Mouse (Mus musculus) embryonic facial prominence, embryonic 14.5 days (tissue): ENCODE data around the gene Col23a1. TPM values are rescaled to one million over a fixed set of nuclear protein-coding genes. Genes with fewer than 3 reads are reported as not detected.

Experiments
- ATAC-seq: fragments of 200-750 bp; cut with Nextera tagmentation; 2 replicates; pipeline ENCODE4 v1.8.0; 2017; ENCODE audit warnings: low read depth, moderate number of reproducible peaks, moderate TSS enrichment
- DNase-seq: peaks from one replicate; pipeline ENCODE4 v3.0.0-alpha.2; 2015; ENCODE audit warnings: low spot score
- H3K27ac ChIP-seq: fragments of 300-500 bp; sonication (generic); replicated peaks from 2 replicates; pipeline ENCODE4 v1.5.1; 2014; ENCODE audit warnings: low read depth, mild to moderate bottlenecking, low read length, moderate library complexity
- H3K27me3 ChIP-seq: fragments of 300-500 bp; sonication (generic); replicated peaks from 2 replicates; pipeline ENCODE4 v1.6.1; 2014; ENCODE audit warnings: low read length; ENCODE audit not compliant: control insufficient read depth, insufficient read depth
- H3K36me3 ChIP-seq: fragments of 300-500 bp; sonication (generic); 2 replicates; pipeline ENCODE4 v1.6.1; 2014; ENCODE audit warnings: low read length, mixed read lengths; ENCODE audit not compliant: control insufficient read depth, insufficient read depth
- H3K4me1 ChIP-seq: fragments of 300-500 bp; sonication (generic); 2 replicates; pipeline ENCODE4 v1.6.1; 2014; ENCODE audit warnings: antibody characterized with exemption, low read length; ENCODE audit not compliant: control insufficient read depth, insufficient read depth
- H3K4me2 ChIP-seq: fragments of 300-500 bp; sonication (generic); 2 replicates; pipeline ENCODE4 v1.6.1; 2014; ENCODE audit warnings: low read depth, mild to moderate bottlenecking, low read length, moderate library complexity, mixed read lengths
- H3K4me3 ChIP-seq: fragments of 300-500 bp; sonication (generic); 2 replicates; pipeline ENCODE4 v1.5.1; 2014; ENCODE audit warnings: low read depth, mild to moderate bottlenecking, low read length
- H3K9ac ChIP-seq: fragments of 300-500 bp; sonication (generic); 2 replicates; pipeline ENCODE4 v1.6.1; 2014; ENCODE audit warnings: low read depth, mild to moderate bottlenecking, low read length, moderate library complexity, mixed read lengths
- H3K9me3 ChIP-seq: fragments of 300-500 bp; sonication (generic); 2 replicates; pipeline ENCODE4 v1.6.1; 2016; ENCODE audit warnings: low read length; ENCODE audit not compliant: control insufficient read depth
- WGBS: fragments of 180-500 bp; shearing (Covaris S2); extraction: QIAGEN DNeasy Blood & Tissue Kit; methylation state at CpG from one replicate; pipeline ENCODE4 v1.1.7; 2014; 5-methylcytosine and 5-hydroxymethylcytosine counted together
- polyA plus RNA-seq: library from polyadenylated mRNA; unstranded; fragments of >200 nt; fragmentation: Nextera tagmentation; extraction: Ambion mirVana; gene quantifications from 2 replicates; pipeline ENCODE4 v1.2.1, GENCODE M21; 2014

Col23a1 gene
- polyA plus RNA-seq, 1 experiment from 2014 or later: 20.2 TPM

- 75% methylated on average over 2 of the region's 2 CpGs for WGBS
- H3K36me3 ChIP-seq: no peaks in the 10 kb centered on the region
- no peak overlapping the region for H3K27ac ChIP-seq
- DNase-seq (no peak), ATAC-seq (no peak)
- no peak overlapping the region for H3K4me2 ChIP-seq
- no peak overlapping the region for H3K4me3 ChIP-seq
- H3K9me3 ChIP-seq: no peaks in the 10 kb centered on the region
- H3K4me1 ChIP-seq: peaks cover 37% of the 10 kb centered on the region
- no peaks in the 10 kb centered on the region for H3K27me3 ChIP-seq
- no peak overlapping the region for H3K9ac ChIP-seq
Observed at GRCm38 (mm10) chr11:51473686-51474085, 184.0 kb downstream of the Col23a1 start.

DNA sequence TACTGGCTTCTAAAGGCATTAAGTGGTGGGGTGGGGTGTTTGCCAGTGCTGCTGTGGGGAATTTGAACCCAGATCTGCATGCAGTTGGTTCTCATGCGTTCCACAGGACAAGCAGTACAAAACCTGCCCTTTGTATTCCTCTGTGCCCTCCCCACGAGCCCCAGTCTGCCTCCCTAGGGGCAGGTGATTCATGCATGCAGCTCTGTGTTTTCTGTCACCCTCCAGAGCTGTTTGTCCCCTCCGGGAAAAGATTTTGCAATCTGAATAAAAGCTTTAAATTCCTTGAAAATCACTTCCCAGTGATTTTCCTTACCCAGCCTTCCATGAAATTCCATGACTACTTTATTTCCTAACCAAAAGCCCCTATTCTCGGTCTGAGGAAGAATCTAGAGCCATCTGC lies 186.8 kb downstream of the Col23a1 start:
- ATAC-seq (no peak), DNase-seq (no peak)
- Histone ChIP-seq H3K4me3 (no peak overlapping the region), H3K4me2 (no peak overlapping the region), H3K9ac (no peak overlapping the region), H3K4me1 (peaks cover 11% of the 10 kb centered on the region), H3K36me3 (no peaks in the 10 kb centered on the region), H3K27me3 (no peaks in the 10 kb centered on the region), H3K9me3 (no peaks in the 10 kb centered on the region), H3K27ac (no peak overlapping the region)
- 59% methylated on average over 4 of the region's 4 CpGs for WGBS

DNA sequence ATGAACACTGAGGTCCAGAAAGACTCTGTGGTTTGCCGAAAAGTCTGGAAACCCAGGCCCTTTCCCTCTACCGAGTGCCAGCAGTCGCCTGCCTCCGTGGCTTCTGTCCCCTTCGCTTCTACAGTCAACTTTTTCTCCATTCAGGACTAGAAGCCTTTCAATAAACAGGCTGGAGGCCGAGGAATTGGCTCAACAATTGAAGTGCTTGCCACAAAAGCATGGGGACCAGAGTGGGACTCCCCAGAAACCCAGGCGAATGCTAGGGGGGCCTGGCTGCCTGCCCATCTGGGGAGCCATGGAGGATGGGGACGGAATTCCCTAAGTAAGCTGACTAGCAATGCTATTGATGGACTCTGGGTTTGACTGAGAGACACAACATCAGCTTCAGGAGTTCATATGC lies 187.9 kb downstream of the Col23a1 start:
- ATAC-seq: no peak

DNA sequence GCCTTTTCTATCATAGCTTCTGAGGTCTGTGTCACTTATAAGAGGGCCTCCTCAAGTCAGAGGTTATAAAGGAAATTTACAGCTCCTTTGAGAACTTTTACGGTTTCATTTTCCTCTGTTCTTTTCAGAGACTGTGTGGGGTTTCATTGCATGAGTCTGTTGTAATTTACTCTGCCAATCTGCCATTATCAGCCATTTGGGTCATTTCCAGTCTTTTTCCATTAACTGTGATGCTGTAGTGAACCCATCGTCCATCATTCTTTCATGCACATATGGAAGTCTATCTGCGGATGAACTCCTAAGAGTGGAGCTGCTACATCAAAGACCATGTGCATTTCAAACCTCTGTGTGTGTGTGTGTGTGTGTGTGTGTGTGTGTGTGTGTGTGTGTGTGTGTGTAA lies 192.5 kb downstream of the Col23a1 start:
- ATAC-seq: no peak

More for the DNA sequence above, 187.9 kb downstream of the Col23a1 start:
- no peaks in the 10 kb centered on the region for H3K27me3 ChIP-seq
- peak overlapping the region; percentile 36; the same call in 1 of the 2 replicates for H3K27ac ChIP-seq
- H3K4me2 ChIP-seq: no peak overlapping the region
- 0 out of 2 replicates have a peak overlapping the region, but pooled peaks have one; percentile 3 for H3K9ac ChIP-seq
- no peaks in the 10 kb centered on the region for H3K9me3 ChIP-seq
- no peak overlapping the region for H3K4me3 ChIP-seq
- H3K4me1 ChIP-seq: peaks cover 11% of the 10 kb centered on the region
- 71% methylated on average over 8 of the region's 8 CpGs for WGBS
- no peaks in the 10 kb centered on the region for H3K36me3 ChIP-seq
- no peak for DNase-seq

DNA sequence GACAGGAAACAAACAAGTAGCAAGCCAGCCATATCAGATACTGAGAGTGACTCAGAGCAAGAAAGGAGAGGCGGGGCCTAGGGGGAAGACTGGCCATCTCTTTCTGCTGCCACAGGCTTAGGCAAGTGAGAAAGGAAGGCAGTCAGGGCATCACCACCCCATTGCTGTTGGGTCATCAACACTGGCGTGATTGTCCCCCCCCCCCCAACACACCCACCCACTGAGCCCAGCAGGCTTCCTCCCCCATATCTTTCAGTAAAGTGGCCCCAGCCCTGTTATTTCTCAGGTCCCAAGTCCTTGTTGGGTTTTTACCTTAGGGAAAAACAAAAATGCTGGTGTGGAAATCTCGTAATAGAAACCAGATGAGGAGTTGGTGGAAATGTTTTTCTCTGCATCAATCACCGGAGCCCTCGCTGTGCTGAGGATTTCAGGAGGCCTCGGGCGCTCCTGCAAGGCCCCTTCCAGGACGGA lies 195.4 kb downstream of the Col23a1 start:
- 35% methylated on average over 8 of the region's 8 CpGs for WGBS
- no peaks in the 10 kb centered on the region for H3K9me3 ChIP-seq
- no peak overlapping the region for H3K4me3 ChIP-seq
- peak overlapping the region; percentile 23; the same call in 1 of the 2 replicates for H3K4me2 ChIP-seq
- DNase-seq (peak; percentile 52), ATAC-seq (peak; percentile 22; the same call in 1 of the 2 replicates)
- H3K9ac ChIP-seq: 0 out of 2 replicates have a peak overlapping the region, but pooled peaks have one; percentile 27
- H3K4me1 ChIP-seq: peaks cover 21% of the 10 kb centered on the region
- H3K27me3 ChIP-seq: no peaks in the 10 kb centered on the region
- H3K36me3 ChIP-seq: no peaks in the 10 kb centered on the region
- H3K27ac ChIP-seq: peak overlapping the region; percentile 69

More for the DNA sequence above, 192.5 kb downstream of the Col23a1 start:
- H3K4me1 ChIP-seq: peaks cover 22% of the 10 kb centered on the region
- no peak overlapping the region for H3K9ac ChIP-seq
- no peaks in the 10 kb centered on the region for H3K9me3 ChIP-seq
- WGBS: 50% methylated on average over 3 of the region's 3 CpGs
- no peaks in the 10 kb centered on the region for H3K36me3 ChIP-seq
- H3K27ac ChIP-seq: no peak overlapping the region
- H3K27me3 ChIP-seq: no peaks in the 10 kb centered on the region
- DNase-seq: no peak
- H3K4me3 ChIP-seq: no peak overlapping the region
- no peak overlapping the region for H3K4me2 ChIP-seq

GRCm38 (mm10) chr11:51485775-51486464 lies 196.2 kb downstream of the Col23a1 start:
- Histone ChIP-seq H3K9me3 (no peaks in the 10 kb centered on the region), H3K36me3 (no peaks in the 10 kb centered on the region), H3K4me3 (no peak overlapping the region), H3K4me2 (no peak overlapping the region), H3K27ac (peak overlapping the region; percentile 69; the same call in 1 of the 2 replicates), H3K4me1 (peaks cover 21% of the 10 kb centered on the region), H3K27me3 (no peaks in the 10 kb centered on the region), H3K9ac (no peak overlapping the region)
- DNase-seq (no peak), ATAC-seq (no peak)
- 44% methylated on average over 10 of the region's 10 CpGs for WGBS

DNA sequence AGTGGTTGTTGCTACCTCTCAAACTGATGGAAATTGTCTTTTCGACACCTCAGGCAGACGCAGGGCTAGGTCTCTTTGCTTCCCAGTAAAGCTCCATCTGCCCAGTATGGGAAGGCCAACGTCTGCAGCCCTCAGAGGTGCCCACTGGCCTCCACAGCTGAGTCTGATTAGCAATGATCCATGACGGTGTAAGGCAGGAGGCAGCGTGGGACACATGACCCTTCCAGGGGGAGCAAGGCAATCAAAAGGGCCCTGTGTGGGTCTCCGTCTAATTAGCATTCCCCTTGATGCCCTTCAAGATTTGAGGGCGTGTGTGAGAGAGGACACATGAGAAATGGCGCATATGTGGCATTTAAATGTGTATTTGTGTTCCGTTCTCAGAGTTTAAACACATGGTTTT lies 199.1 kb downstream of the Col23a1 start:
- H3K4me2 ChIP-seq: no peak overlapping the region
- peaks cover 21% of the 10 kb centered on the region for H3K4me1 ChIP-seq
- 33% methylated on average over 9 of the region's 9 CpGs for WGBS
- ATAC-seq (no peak), DNase-seq (no peak)
- no peak overlapping the region for H3K27ac ChIP-seq
- H3K9ac ChIP-seq: no peak overlapping the region
- H3K36me3 ChIP-seq: no peaks in the 10 kb centered on the region
- no peak overlapping the region for H3K4me3 ChIP-seq
- H3K27me3 ChIP-seq: no peaks in the 10 kb centered on the region
- no peaks in the 10 kb centered on the region for H3K9me3 ChIP-seq

GRCm38 (mm10) chr11:51493421-51493820 lies 203.7 kb downstream of the Col23a1 start:
- 83% methylated on average over 4 of the region's 4 CpGs for WGBS
- Histone ChIP-seq H3K4me2 (no peak overlapping the region), H3K4me1 (no peaks in the 10 kb centered on the region), H3K27me3 (no peaks in the 10 kb centered on the region), H3K27ac (no peak overlapping the region), H3K36me3 (no peaks in the 10 kb centered on the region), H3K4me3 (no peak overlapping the region), H3K9me3 (no peaks in the 10 kb centered on the region), H3K9ac (no peak overlapping the region)
- ATAC-seq (no peak), DNase-seq (no peak)

DNA sequence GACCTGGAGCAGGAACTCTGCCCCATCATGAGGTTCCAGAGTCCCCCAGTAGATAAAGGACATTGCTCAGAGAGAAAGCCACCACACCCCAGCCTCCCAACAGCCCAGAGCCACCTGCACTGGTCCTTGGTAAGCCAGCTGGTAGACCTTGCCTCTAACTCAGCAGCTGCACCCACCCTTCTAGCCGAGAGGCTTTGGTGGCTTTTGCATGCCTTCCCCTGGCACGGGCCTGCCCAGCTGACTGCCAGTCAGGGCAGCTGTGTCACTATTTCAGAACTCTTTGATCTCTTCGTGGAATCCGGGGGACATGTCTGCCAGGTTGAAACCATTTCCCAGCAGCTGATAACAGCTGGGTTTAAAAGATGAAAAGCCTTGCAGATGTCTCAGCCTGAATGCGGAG lies 204.5 kb downstream of the Col23a1 start:
- Histone ChIP-seq H3K4me3 (no peak overlapping the region), H3K9ac (no peak overlapping the region), H3K4me2 (no peak overlapping the region), H3K4me1 (no peaks in the 10 kb centered on the region), H3K27me3 (no peaks in the 10 kb centered on the region), H3K36me3 (no peaks in the 10 kb centered on the region), H3K27ac (no peak overlapping the region), H3K9me3 (no peaks in the 10 kb centered on the region)
- WGBS: 51% methylated on average over 5 of the region's 5 CpGs
- ATAC-seq (no peak), DNase-seq (no peak)
